Mouse (Mus musculus) small intestine, adult 2 months (tissue): ENCODE data around the gene Fzr1.

Source experiments
- CTCF ChIP-seq: fragments of 200-500 bp; IDR thresholded peaks from 2 replicates; pipeline ENCODE4 v1.5.1; 2012; ENCODE audit warnings: low read depth, mild to moderate bottlenecking, control low read depth, inconsistent platforms, low read length, moderate library complexity, mixed read lengths; ENCODE audit not compliant: insufficient replicate concordance, insufficient read length; ENCODE audit errors: extremely low read depth
- POLR2A ChIP-seq: fragments of 200-500 bp; IDR thresholded peaks from 2 replicates; pipeline ENCODE4 v1.6.1; 2012; ENCODE audit warnings: low read depth, mild to moderate bottlenecking, control low read depth, inconsistent platforms, low read length, moderate library complexity

- TF ChIP-seq CTCF (no peak), POLR2A (no peak)
These were observed 21.5 kb upstream of the Fzr1 start for GRCm38 (mm10) chr10:81399798-81400308.
